Comparison of ENCODE assay signal across 1 mouse cellular context in the genomic region with DNA sequence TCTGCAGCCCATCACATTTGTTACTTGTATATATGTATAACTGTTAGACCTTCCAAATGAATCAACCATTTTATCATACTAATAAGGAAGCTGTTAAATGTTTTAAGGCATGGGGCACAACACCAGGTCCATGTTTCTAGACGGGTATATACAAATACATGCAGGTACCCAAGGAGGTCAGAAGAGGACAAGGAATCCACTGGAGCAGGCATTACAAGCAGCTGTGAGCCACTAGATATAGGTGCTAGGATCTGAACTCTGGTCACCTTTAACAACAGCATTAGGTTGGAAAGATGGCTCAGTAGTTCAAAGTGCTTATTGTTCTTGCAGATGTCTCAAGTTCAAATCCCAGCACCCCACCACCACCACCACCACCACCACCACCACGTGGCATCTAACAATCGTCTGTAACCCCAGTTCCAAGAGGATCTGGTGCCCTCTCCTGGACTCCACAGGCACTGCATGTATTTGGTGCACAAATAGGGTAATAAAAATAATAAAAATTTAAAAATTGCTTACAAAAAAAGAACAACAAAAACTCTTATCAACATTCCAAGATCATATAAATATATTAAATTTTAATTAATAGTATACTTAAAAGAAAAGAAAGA.
TF ChIP-seq lines count a peak whose summit lies in the region.

No protein-coding gene starts in this region.

TF ChIP-seq in MEL, 35 proteins besides CTCF, POLR2A, EP300 and RAD21 (continued from another document):
- TF ChIP-seq HCFC1 (IDR thresholded peaks at IDR 0.05; ENCODE audit: low read depth, low read length), result no peak
- peak; percentile 74 for TF ChIP-seq MAX (IDR thresholded peaks at IDR 0.05; ENCODE audit: low read length)
- peak; percentile 55; the same call in 1 of the 2 replicates for TF ChIP-seq SIN3A (IDR thresholded peaks at IDR 0.05; ENCODE audit: low read length)
- peak; percentile 91 for TF ChIP-seq ZC3H11A (IDR thresholded peaks at IDR 0.05; ENCODE audit: low read depth, low read length)
- peak; percentile 77 for TF ChIP-seq USF1 (IDR thresholded peaks at IDR 0.05; ENCODE audit: low read depth, low read length)
- no peak for TF ChIP-seq UBTF (IDR thresholded peaks at IDR 0.05; ENCODE audit: borderline replicate concordance, insufficient read depth, low read depth, low read length)
